Mouse (Mus musculus): ENCODE results near the gene Mbnl1.

DNA sequence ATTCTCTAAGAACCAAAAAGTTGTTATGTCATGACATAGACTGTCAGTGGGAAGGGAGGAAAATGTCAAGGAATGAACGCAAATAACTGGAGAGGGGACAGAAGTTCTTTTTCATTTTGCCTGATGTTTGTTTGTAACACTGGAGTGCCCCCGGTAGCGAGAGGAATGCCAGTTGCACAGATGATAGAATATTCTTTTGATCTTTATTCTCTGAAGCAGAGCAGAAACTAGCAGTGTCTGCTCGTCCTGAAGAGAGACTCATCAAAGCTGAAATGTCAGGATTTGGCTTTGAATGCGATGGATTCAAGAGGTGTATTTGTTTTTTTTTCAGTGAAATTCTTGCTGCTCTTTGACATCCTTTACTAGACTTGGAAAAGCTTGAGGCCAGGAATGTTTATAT is 77.9 kb downstream of the Mbnl1 start:
- no peak for TF ChIP-seq POLR2A (IDR thresholded peaks at IDR 0.05; ENCODE audit: low read depth, low read length)
- TF ChIP-seq CTCF (conservative IDR thresholded peaks at IDR 0.05; ENCODE audit: insufficient read depth, insufficient read length, low read depth, low read length): no peak
